Mouse (Mus musculus): Measurements from ENCODE around the gene Vangl2.

Vangl2 gene

DNA sequence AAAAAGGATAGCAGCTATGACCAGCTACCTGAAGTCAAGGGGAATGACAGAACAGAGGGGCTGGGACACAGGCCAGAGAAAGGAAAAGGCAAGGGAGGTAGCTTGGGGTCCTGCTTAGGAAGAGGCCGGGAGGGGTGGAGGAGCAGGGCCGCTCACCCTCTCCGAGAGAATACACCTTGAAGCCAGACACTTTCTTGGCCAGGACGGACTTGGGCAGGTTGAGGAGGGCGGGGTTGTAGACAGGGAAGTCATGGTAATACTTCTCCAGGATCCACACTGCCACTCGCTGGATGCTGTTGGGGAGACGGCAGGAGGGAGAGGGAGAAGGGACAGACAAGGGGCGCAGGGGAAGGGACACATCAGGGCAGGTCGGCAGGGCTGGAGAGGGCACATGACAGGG is 19.9 kb downstream of the Vangl2 start:
- in situ Hi-C loops (cut with MboI, MseI), result loop anchor here (5.0 to 10.0 kb wide), 2 partner anchors 181 to 194 kb away; no protein-coding TSS in a partner anchor

DNA sequence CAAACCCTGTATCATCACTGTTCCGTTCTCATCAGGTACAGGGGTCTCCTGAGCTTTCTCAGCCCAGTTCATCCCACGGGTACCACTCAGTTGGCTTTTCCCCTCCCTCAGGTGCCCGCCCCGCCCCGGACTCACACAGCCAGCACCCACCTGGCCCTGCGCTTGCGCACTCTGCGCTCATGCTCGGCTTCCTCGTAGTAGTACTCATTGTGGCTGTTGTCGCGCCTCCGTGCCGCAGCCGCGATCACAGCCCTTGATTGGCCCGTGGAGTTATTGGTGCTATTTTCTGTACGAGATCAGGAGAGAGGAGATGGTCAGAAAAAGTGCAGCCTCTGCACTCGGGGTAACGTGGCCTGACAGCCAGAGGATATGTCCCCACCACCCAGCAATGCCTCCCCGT is 20.5 kb downstream of the Vangl2 start:
- in situ Hi-C loops (cut with MboI, MseI), result loop anchor here (5.0 to 10.0 kb wide), 2 partner anchors 180 to 193 kb away; no protein-coding TSS in a partner anchor

- in situ Hi-C loops (cut with MboI, MseI), result loop anchor here in 1 of 2 experiments (10.0 kb wide), 1 partner anchor 187 kb away; no protein-coding TSS in a partner anchor
Measured at GRCm38 (mm10) chr1:172001665-172002064, 26.6 kb downstream of the Vangl2 start.

DNA sequence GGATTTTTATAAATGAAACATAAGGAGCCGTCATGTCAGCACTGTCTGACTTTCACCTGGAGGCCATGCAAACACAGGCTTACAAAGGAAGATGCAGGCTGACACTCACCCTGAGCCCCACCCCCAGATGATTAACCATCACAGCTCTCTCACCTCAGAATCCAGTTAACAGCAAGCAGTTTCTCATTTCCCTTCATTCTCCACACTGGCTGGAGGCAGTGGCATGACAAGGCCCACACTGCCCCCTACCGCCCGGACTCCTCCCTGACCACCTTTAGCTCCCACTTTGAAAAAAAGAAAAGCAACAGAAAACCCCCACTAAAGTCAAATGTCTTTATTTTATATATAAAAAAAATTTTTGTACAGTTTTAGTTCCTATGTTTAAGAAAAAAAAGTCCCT is 27.6 kb downstream of the Vangl2 start:
- in situ Hi-C loops (cut with MboI, MseI), result loop anchor here in 1 of 2 experiments (10.0 kb wide), 1 partner anchor 186 kb away; no protein-coding TSS in a partner anchor

- in situ Hi-C loops (cut with MboI, MseI), result no loop called here
Measured at GRCm38 (mm10) chr1:171998820-171999597, 29.2 kb downstream of the Vangl2 start.

DNA sequence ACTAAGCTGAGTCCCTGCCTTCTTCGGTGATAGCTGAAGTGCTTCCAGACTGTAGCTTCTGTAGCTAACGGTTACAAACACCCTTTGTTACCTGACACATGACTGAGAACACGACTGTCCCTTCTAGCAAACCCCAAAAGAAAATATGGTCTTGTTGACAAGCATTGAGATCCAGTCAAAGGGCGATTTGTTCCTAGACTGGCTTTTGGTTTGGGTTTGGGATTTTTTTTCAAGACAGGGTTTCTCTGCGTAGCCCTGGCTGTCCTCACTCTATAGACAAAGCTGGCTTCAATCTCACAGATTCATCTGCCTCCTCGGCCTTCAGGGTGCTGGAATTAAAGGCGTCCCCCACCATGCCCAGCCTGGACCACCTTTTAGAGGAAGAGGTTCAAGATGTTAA is 31.5 kb downstream of the Vangl2 start:
- in situ Hi-C loops (cut with MboI, MseI), result no loop called here

- in situ Hi-C loops (cut with MboI, MseI), result no loop called here
Measured at GRCm38 (mm10) chr1:171994918-171995715, 33.1 kb downstream of the Vangl2 start.

GRCm38 (mm10) chr1:171994501-171994900 is 33.7 kb downstream of the Vangl2 start:
- in situ Hi-C loops (cut with MboI, MseI), result no loop called here

- in situ Hi-C loops (cut with MboI, MseI), result no loop called here
Measured at GRCm38 (mm10) chr1:171992901-171993530, 35.2 kb downstream of the Vangl2 start.

GRCm38 (mm10) chr1:171991883-171992282 is 36.4 kb downstream of the Vangl2 start:
- in situ Hi-C loops (cut with MboI, MseI), result no loop called here

GRCm38 (mm10) chr1:171984121-171984520 is 44.1 kb downstream of the Vangl2 start:
- in situ Hi-C loops (cut with MboI, MseI), result loop anchor here in 1 of 2 experiments (5.0 kb wide), 1 partner anchor 67 kb away; the partner anchor contains the start of gene Slamf6

- in situ Hi-C loops (cut with MboI, MseI), result loop anchor here in 1 of 2 experiments (5.0 kb wide), 1 partner anchor 66 kb away; the partner anchor contains the start of gene Slamf6
Measured at GRCm38 (mm10) chr1:171983372-171984001, 44.8 kb downstream of the Vangl2 start.

- in situ Hi-C loops (cut with MboI, MseI), result loop anchor here in 1 of 2 experiments (5.0 kb wide), 1 partner anchor 65 kb away; the partner anchor contains the start of gene Slamf6
Measured at GRCm38 (mm10) chr1:171982740-171983139, 45.5 kb downstream of the Vangl2 start.

- in situ Hi-C loops (cut with MboI, MseI), result loop anchor here in 1 of 2 experiments (5.0 kb wide), 1 partner anchor 65 kb away; the partner anchor contains the start of gene Slamf6
Measured at GRCm38 (mm10) chr1:171982170-171982569, 46.1 kb downstream of the Vangl2 start.

DNA sequence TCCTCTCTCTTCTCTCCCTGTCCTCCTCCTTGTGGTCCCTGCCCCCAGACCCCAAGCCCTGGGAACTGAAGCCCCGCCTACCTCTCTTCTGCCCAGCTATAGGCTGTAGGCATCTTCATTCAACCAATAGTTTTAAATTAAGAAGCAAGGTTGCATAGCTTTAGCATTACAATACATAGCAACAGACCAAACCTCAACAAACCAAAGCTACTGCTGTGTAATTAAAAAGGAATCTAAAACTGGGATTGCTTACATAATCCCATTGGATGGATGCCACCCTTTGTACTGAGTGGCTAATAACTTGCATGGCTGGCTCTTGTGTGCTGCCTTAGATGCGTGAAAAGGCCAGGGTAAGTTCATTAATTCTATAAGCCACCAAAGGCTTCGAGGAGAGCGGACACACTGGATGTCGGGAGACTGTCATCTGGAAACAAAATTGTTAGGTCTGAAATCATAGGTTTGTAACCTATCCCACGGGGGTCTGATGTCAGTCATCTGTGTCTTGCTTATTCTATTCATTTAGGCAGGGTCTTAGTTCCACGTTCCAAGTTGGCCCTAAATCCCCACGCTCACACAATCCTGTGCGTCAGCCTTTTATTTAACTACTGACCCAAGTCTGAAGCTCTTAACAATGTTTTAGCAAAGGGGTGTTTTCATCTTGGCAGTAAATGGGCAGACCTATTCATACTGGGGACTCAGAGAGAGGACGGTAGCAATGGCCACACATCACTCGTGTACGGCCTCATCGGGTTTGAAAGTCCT is 48.1 kb downstream of the Vangl2 start:
- in situ Hi-C loops (cut with MboI, MseI), result loop anchor here in 1 of 2 experiments (5.0 kb wide), 1 partner anchor 63 kb away; the partner anchor contains the start of gene Slamf6

DNA sequence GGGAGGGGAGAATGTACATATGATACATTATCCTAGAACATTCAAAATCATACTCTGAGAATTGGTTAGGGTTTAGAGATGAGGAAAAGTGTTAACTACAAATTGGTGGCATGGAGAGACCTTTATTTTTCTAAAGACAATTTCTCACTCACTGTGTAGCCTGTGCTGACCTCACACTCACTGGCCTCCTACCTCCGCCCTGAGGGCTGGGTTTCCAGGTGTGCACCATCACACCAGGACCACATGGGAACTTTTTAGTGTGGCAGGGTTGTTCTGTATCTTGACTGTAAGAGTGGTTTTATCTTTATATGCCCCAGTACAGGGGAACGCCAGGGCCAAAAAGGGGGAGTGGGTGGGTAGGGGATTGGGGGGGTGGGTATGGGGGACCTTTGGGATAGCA is 50.4 kb downstream of the Vangl2 start:
- in situ Hi-C loops (cut with MboI, MseI), result no loop called here

GRCm38 (mm10) chr1:171976826-171977539 is 51.3 kb downstream of the Vangl2 start:
- in situ Hi-C loops (cut with MboI, MseI), result no loop called here

DNA sequence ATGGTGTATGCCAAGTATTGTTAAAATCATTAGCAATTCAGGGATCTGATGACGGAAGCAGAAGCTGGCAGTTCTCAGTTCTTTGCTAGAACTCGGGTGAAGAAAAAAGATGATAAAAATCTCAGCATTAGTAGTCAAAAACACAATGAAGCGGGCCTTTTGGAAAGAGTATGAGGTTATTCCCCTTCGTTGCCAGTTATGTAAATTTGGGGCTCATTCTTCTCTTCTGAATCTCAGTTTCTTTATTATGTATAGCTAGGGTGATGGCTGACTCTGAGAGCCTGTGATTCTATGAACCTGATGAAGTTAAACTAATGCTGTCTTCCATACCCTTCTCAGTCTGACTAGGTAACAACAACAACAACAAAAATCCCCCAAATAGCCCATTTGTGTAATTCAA is 52.4 kb downstream of the Vangl2 start:
- in situ Hi-C loops (cut with MboI, MseI), result no loop called here

GRCm38 (mm10) chr1:171975377-171975776 is 52.9 kb downstream of the Vangl2 start:
- in situ Hi-C loops (cut with MboI, MseI), result no loop called here
